Mouse (Mus musculus) forebrain, postnatal 0 days (tissue): ENCODE data around the gene Higd1b. TPM values are rescaled to one million over a fixed set of nuclear protein-coding genes. Genes with fewer than 3 reads are reported as not detected.

Source experiments
- ATAC-seq: fragments of 200-750 bp; cut with Nextera tagmentation; 2 replicates; pipeline ENCODE4 v1.8.0; 2017; ENCODE audit warnings: mild to moderate bottlenecking, moderate library complexity
- DNase-seq: peaks from one replicate; pipeline ENCODE4 v3.0.0-alpha.2; 2015
- H3K27ac ChIP-seq: fragments of 300-500 bp; sonication (generic); 2 replicates; pipeline ENCODE4 v1.5.1; 2014; ENCODE audit warnings: low read depth, mild to moderate bottlenecking, antibody characterized with exemption, low read length, moderate library complexity, mixed read lengths
- H3K27me3 ChIP-seq: fragments of 300-500 bp; sonication (generic); 2 replicates; pipeline ENCODE4 v1.6.1; 2014; ENCODE audit warnings: mild to moderate bottlenecking, low read length, mixed read lengths; ENCODE audit not compliant: insufficient read depth
- H3K36me3 ChIP-seq: fragments of 300-500 bp; sonication (generic); 2 replicates; pipeline ENCODE4 v1.6.1; 2014; ENCODE audit warnings: mild to moderate bottlenecking, moderate library complexity; ENCODE audit not compliant: insufficient read depth
- H3K4me1 ChIP-seq: fragments of 300-500 bp; sonication (generic); 2 replicates; pipeline ENCODE4 v1.6.1; 2014; ENCODE audit warnings: antibody characterized with exemption; ENCODE audit not compliant: insufficient read depth
- H3K4me2 ChIP-seq: fragments of 300-500 bp; sonication (generic); 2 replicates; pipeline ENCODE4 v1.6.1; 2014; ENCODE audit warnings: low read depth, mild to moderate bottlenecking, moderate library complexity
- H3K4me3 ChIP-seq: fragments of 300-500 bp; sonication (generic); 2 replicates; pipeline ENCODE4 v1.5.1; 2014; ENCODE audit warnings: low read depth, low read length, mixed read lengths
- H3K9ac ChIP-seq: fragments of 300-500 bp; sonication (generic); 2 replicates; pipeline ENCODE4 v1.6.1; 2014; ENCODE audit warnings: mild to moderate bottlenecking
- H3K9me3 ChIP-seq: fragments of 300-500 bp; sonication (generic); 2 replicates; pipeline ENCODE4 v1.6.1; 2016; ENCODE audit warnings: low read length
- CTCF ChIP-seq: sonication (generic); IDR thresholded peaks from 2 replicates; pipeline ENCODE4 v1.5.1; 2016; ENCODE audit warnings: antibody characterized with exemption, control low read depth, low read depth
- WGBS: fragments of 180-500 bp; shearing (Covaris S2); extraction: QIAGEN DNeasy Blood & Tissue Kit; methylation state at CpG from one replicate; pipeline ENCODE4 v1.1.7; 2014; 5-methylcytosine and 5-hydroxymethylcytosine counted together
- polyA plus RNA-seq: library from polyadenylated mRNA; unstranded; fragments of >200 nt; fragmentation: Nextera tagmentation; extraction: Ambion mirVana; gene quantifications from 2 replicates; pipeline ENCODE4 v1.2.1, GENCODE M21; 2015
- total RNA-seq: library from RNA; depleted of rRNA; stranded (reverse); fragments of >200 nt; gene quantifications from 2 replicates; pipeline ENCODE4 v1.2.3, GENCODE M21; 2014

The Higd1b gene
- total and polyA plus RNA-seq, 2 experiments from 2014 or later: 5.3 to 13.8 TPM

GRCm38 (mm10) chr11:102838126-102838525, 2.5 kb downstream of the Higd1b start:
- WGBS: 91% methylated on average over 2 of the region's 2 CpGs
- H3K4me1 ChIP-seq: no peaks in the 10 kb centered on the region
- H3K9me3 ChIP-seq: no peaks in the 10 kb centered on the region
- TF ChIP-seq CTCF: no peak
- H3K27ac ChIP-seq: no peak overlapping the region
- H3K4me2 ChIP-seq: no peak overlapping the region
- ATAC-seq (no peak), DNase-seq (no peak)
- H3K36me3 ChIP-seq: peaks cover 60% of the 10 kb centered on the region
- H3K4me3 ChIP-seq: no peak overlapping the region
- H3K9ac ChIP-seq: no peak overlapping the region
- no peaks in the 10 kb centered on the region for H3K27me3 ChIP-seq

- no peak for ATAC-seq
- Histone ChIP-seq H3K27me3 (no peaks in the 10 kb centered on the region), H3K36me3 (peaks cover 65% of the 10 kb centered on the region), H3K9ac (no peak overlapping the region), H3K9me3 (no peaks in the 10 kb centered on the region), H3K27ac (no peak overlapping the region), H3K4me1 (no peaks in the 10 kb centered on the region), H3K4me3 (no peak overlapping the region), H3K4me2 (no peak overlapping the region)
- TF ChIP-seq CTCF: no peak
- DNase-seq: no peak
- WGBS: 86% methylated on average over 9 of the region's 9 CpGs
These were observed 3.0 kb downstream of the Higd1b start for GRCm38 (mm10) chr11:102838616-102839150.

GRCm38 (mm10) chr11:102845926-102846325, 10.3 kb downstream of the Higd1b start:
- ATAC-seq (no peak), DNase-seq (no peak)
- WGBS: 90% methylated on average over 10 of the region's 10 CpGs
- Histone ChIP-seq H3K9me3 (no peaks in the 10 kb centered on the region), H3K27me3 (no peaks in the 10 kb centered on the region), H3K27ac (no peak overlapping the region), H3K36me3 (peaks cover 97% of the 10 kb centered on the region), H3K4me2 (no peak overlapping the region), H3K9ac (no peak overlapping the region), H3K4me3 (no peak overlapping the region), H3K4me1 (no peaks in the 10 kb centered on the region)
- TF ChIP-seq CTCF: no peak

- Histone ChIP-seq H3K27me3 (no peaks in the 10 kb centered on the region), H3K9me3 (no peaks in the 10 kb centered on the region), H3K4me3 (no peak overlapping the region), H3K4me2 (no peak overlapping the region), H3K27ac (no peak overlapping the region), H3K9ac (no peak overlapping the region), H3K4me1 (no peaks in the 10 kb centered on the region), H3K36me3 (peaks cover 76% of the 10 kb centered on the region)
- ATAC-seq (no peak; the same call in 1 of the 2 replicates), DNase-seq (peak; percentile 21)
- 70% methylated on average over 5 of the region's 5 CpGs for WGBS
- TF ChIP-seq CTCF: peak; percentile 60
These were observed 16.2 kb downstream of the Higd1b start for GRCm38 (mm10) chr11:102851883-102852282.

GRCm38 (mm10) chr11:102853760-102854159, 18.1 kb downstream of the Higd1b start:
- DNase-seq (peak; percentile 17), ATAC-seq (no peak)
- H3K4me1 ChIP-seq: no peaks in the 10 kb centered on the region
- H3K36me3 ChIP-seq: peaks cover 76% of the 10 kb centered on the region
- H3K27me3 ChIP-seq: no peaks in the 10 kb centered on the region
- no peaks in the 10 kb centered on the region for H3K9me3 ChIP-seq
- peak; percentile 57 for TF ChIP-seq CTCF
- H3K27ac ChIP-seq: no peak overlapping the region
- H3K4me3 ChIP-seq: no peak overlapping the region
- no peak overlapping the region for H3K9ac ChIP-seq
- H3K4me2 ChIP-seq: no peak overlapping the region

- Histone ChIP-seq H3K4me1 (no peaks in the 10 kb centered on the region), H3K9ac (no peak overlapping the region), H3K9me3 (no peaks in the 10 kb centered on the region), H3K4me2 (no peak overlapping the region), H3K27me3 (no peaks in the 10 kb centered on the region), H3K36me3 (peaks cover 73% of the 10 kb centered on the region), H3K27ac (no peak overlapping the region), H3K4me3 (no peak overlapping the region)
- ATAC-seq: no peak
- DNase-seq: no peak
- TF ChIP-seq CTCF: no peak
- 89% methylated on average over 6 of the region's 6 CpGs for WGBS
These were observed 20.3 kb downstream of the Higd1b start for GRCm38 (mm10) chr11:102855941-102856340.

GRCm38 (mm10) chr11:102858951-102859350, 23.3 kb downstream of the Higd1b start:
- ATAC-seq: peak; percentile 20; the same call in 1 of the 2 replicates
- no peak for DNase-seq
- peaks cover 81% of the 10 kb centered on the region for H3K36me3 ChIP-seq

More at GRCm38 (mm10) chr11:102858951-102859350, 23.3 kb downstream of the Higd1b start:
- no peaks in the 10 kb centered on the region for H3K4me1 ChIP-seq
- H3K9me3 ChIP-seq: no peaks in the 10 kb centered on the region
- WGBS: 80% methylated on average over 11 of the region's 11 CpGs
- H3K4me3 ChIP-seq: no peak overlapping the region
- H3K9ac ChIP-seq: no peak overlapping the region
- H3K27me3 ChIP-seq: no peaks in the 10 kb centered on the region
- H3K27ac ChIP-seq: no peak overlapping the region
- no peak for TF ChIP-seq CTCF
- H3K4me2 ChIP-seq: no peak overlapping the region
